Mouse (Mus musculus) layer of hippocampus, adult 2 months (tissue): ENCODE data around the gene Hspa1a. TPM values are rescaled to one million over a fixed set of nuclear protein-coding genes. Genes with fewer than 3 reads are reported as not detected.
A peak's percentile ranks its signal among the peaks of the same experiment; 100 is the strongest.

Experiments
- DNase-seq, 2 experiments: peaks; one replicate each; pipeline ENCODE4 v3.0.0; 2022; ENCODE audit warnings: low spot score in 2 of 2
- H3K27ac ChIP-seq: fragments of 200-600 bp; 2 replicates; pipeline ENCODE4 v1.8.1; 2022
- H3K4me3 ChIP-seq: fragments of 200-600 bp; 2 replicates; pipeline ENCODE4 v1.8.1; 2022; ENCODE audit warnings: mild to moderate bottlenecking
- CTCF ChIP-seq: fragments of 200-600 bp; conservative IDR thresholded peaks from 2 replicates; pipeline ENCODE4 v1.8.1; 2022; ENCODE audit warnings: antibody characterized with exemption, mild to moderate bottlenecking, moderate library complexity
- total RNA-seq, 2 experiments: library from RNA; stranded (reverse); gene quantifications; 2 replicates each; pipeline ENCODE4 v1.2.3; 2021

Hspa1a gene
- total RNA-seq, 2 experiments from 2014 or later, result 16.9 to 18.1 TPM

DNA sequence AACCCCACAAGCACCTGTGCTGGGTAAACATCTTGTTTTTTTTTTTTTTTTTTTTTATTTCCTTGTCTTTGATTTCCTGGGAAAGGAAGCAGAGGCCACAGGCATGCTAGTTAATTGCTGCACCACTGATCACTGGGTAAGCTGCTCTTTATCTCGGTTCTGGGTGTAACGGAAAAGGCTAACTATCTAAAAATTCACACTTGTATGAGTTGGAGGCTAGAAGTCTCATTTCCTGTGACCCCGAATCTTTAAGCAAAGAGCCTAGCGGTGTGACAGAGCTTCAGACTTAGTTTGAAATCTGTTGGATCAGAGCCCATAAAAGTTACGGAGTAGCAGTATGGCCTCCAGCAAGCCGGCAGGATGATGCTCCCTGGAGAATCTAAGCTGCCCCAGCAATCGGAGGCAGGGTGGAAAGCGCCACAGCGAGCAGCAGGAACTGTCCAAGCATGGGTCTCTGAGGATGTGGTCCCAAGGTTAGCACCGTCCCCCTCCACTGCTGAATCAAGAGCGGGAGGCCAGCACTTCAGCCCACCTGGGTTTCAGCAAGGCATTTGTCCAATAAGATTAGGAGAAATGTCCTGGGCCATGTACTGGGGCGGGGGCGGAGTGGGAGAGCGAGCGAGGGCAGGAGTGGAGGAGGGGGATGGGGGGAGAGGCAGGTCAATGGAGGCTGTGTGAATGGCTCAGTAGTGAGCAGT lies 30.5 kb downstream of the Hspa1a start:
- Histone ChIP-seq H3K4me3 (peak overlapping the region; percentile 35), H3K27ac (no peak overlapping the region)
- no peak for TF ChIP-seq CTCF
- no peak for DNase-seq

DNA sequence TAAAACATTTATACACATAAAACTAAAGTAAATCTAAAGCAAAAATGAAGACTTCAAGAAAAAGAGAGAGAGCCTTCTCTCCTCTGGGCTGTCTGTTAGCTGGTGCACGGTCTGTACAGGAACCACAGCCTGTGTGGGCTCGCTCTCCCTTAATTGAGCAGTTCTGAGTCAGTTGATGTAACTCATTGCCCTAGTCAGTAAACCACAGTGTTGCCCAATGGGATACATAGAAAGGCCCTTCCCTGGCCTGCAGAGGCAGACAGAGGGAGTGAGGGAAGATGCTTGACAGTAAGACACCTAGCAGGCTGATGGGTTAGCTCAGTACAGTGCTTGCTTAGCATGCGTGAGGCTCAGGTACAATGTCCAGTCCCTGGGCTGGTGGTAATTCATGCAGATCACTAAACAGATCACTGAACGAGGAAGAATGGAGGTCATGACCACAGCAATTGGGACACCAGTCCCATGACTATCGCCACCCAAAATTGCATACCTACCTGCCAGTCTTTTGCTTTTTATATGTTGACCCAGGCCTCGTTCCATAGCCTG lies 33.9 kb downstream of the Hspa1a start:
- Histone ChIP-seq H3K27ac (no peak overlapping the region), H3K4me3 (no peak overlapping the region)
- TF ChIP-seq CTCF, result no peak
- no peak for DNase-seq

DNA sequence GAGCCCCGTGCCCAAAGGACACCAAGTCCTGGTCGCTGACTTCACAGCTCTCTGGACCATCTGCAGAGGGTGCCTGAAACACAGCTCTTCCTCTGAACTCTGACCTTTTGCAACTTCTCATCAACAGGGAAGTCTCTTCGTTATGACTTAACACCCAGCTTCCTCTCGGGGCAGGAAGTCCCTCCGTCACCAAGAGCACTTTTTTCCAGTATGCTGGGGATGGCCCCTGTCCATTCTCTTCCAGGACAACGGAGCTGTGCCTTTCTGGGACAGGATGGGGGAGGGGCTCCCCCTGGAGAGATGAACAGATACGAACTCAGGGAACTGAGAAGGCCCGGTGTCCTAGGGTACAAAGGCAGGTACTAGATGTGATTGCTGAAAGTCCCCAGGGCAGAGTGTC lies 37.1 kb downstream of the Hspa1a start:
- no peak overlapping the region for H3K27ac ChIP-seq
- no peak for TF ChIP-seq CTCF
- DNase-seq, result no peak
- H3K4me3 ChIP-seq, result no peak overlapping the region

DNA sequence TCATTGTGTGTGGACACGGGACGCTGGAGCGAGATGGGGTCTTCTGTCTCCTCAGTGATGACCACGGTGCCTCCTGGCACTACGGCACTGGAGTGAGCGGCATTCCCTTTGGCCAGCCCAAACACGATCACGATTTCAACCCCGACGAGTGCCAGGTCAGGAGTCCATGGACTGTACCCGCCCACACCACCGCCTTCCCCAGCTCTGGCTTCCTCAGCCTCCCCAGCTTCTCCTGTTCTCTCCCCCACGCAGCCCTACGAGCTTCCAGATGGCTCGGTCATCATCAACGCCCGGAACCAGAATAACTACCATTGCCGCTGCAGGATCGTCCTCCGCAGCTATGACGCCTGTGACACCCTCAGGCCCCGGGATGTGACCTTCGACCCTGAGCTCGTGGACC lies 37.9 kb downstream of the Hspa1a start:
- no peak overlapping the region for H3K4me3 ChIP-seq
- H3K27ac ChIP-seq, result peak overlapping the region; percentile 47; the same call in 1 of the 2 replicates
- TF ChIP-seq CTCF, result no peak
- peak in 1 of 2 experiments; percentile 24 for DNase-seq

DNA sequence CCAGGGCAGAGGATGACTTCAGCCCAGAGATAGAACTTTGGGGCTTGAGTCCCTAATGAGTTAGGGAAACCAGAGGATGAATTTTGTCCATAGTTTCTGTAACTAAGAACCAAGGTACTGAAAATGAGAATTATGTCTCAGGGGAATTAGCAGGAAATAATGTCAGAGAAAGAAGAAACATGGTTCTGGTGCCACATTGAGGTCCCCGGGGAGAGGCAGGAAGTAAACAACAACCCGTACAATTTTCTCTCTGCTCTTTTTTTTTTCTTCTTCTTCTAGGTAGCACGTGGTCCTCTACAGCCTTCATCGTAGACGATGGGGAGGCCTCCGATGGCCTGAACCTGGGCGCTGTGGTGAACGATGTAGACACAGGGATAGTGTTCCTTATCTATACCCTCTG lies 39.7 kb downstream of the Hspa1a start:
- no peak for DNase-seq
- H3K4me3 ChIP-seq, result peak overlapping the region; percentile 96
- TF ChIP-seq CTCF, result no peak
- H3K27ac ChIP-seq, result peak overlapping the region; percentile 89; the same call in 1 of the 2 replicates

DNA sequence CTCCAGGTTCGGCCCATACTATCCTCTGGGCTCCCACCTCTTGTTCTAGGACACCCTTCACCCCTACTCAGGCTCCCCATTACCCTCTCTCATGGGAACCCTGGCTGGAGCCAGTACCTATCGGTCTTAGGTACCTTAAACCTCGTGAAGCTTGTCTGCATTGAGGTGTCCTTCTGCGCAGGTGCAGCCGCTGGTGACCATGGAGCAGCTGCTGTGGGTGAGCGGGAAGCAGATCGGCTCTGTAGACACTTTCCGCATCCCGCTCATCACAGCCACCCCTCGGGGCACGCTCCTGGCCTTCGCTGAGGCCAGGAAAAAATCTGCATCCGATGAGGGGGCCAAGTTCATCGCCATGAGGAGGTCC lies 40.2 kb downstream of the Hspa1a start:
- TF ChIP-seq CTCF, result no peak
- Histone ChIP-seq H3K4me3 (peak overlapping the region; percentile 96), H3K27ac (peak overlapping the region; percentile 89)
- DNase-seq, result peak in 1 of 2 experiments; percentile 24

DNA sequence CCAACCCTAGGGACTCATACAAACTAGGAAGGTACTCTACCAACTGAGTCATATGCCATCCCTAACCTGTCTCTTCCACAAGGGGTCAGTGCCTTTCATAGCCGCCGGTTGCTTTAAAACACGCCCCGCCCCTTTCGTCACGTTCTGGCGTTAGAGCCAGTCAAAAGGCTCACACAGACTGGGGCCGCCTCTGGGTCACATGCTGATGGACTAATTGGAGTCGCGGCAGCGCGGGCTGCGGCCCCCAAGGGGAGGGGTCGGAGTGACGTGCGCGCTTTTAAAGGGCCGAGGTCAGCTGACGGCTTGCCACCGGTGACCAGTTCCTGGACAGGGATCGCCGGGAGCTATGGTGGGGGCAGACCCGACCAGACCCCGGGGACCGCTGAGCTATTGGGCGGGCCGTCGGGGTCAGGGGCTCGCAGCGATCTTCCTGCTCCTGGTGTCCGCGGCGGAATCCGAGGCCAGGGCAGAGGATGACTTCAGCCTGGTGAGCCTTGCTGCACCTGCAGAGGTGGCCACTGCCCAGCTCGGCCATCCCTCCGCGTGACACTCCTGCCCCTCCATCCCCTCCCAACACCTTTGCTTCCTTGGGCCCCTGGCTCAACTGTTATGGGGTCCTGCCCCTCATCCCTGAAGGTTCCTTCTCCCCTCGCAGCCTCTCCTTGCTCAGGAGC lies 40.8 kb downstream of the Hspa1a start, which contains the start of gene Neu1:
Neu1 (plus strand) TSS at position 193 of the 674 bp plus-strand sequence.
- H3K4me3 ChIP-seq, result peak within 1 kb of the TSS; percentile 96
- peak; percentile 88 for TF ChIP-seq CTCF
- peak within 1 kb of the TSS; percentile 89 for H3K27ac ChIP-seq
- peak; percentile 98 to 99 for DNase-seq

DNA sequence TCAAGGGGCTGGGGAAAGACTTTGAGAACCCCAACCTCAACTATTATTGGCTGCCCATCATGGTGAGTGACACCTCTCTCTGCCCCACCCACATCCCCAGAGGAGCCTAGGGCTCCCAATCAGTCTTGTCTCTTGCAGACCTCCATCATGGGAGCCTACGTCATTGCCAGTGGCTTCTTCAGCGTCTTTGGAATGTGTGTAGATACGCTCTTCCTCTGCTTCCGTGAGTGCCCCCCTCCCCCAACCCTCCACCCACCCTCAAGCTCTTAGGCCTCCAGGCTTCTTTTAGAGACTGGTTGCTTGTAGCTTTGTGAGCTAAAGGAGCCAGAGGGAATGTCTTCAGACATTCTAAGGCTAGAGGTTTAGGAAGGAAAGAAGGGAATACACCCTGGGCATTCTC lies 43.1 kb downstream of the Hspa1a start:
- H3K27ac ChIP-seq, result no peak overlapping the region
- no peak overlapping the region for H3K4me3 ChIP-seq
- DNase-seq, result no peak
- TF ChIP-seq CTCF, result no peak

DNA sequence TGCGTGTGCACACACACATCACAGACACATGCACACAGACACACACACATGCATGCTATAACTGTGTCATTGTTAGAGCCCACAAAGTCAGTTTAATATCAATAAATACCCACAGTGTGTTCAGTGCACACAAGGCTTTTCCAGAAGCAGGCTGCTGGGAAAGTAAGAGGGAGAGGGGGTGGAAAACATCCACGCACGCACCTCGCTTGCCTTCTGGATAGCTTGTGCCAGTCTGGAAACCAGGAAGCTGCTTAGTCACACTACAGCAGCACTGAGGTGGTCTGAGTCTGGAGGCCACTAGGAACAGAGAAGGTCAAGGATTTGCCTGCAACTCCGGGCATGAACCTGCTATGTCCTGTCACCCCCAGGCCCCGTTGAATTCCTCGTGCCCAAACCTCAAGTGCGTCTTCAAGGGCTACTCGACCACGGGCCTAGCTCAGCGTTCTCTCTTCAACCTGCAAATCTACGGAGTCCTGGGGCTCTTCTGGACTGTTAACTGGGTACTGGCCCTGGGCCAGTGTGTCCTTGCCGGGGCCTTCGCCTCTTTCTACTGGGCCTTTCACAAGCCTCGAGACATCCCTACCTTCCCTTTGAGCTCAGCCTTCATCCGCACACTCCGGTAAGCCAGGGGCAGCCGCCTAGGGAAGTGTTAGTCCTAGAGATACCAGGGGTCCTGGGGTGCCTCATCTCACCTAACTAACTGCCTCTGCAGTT lies 44.5 kb downstream of the Hspa1a start:
- no peak overlapping the region for H3K4me3 ChIP-seq
- DNase-seq, result no peak
- no peak for TF ChIP-seq CTCF
- H3K27ac ChIP-seq, result peak overlapping the region; percentile 51; the same call in 1 of the 2 replicates

DNA sequence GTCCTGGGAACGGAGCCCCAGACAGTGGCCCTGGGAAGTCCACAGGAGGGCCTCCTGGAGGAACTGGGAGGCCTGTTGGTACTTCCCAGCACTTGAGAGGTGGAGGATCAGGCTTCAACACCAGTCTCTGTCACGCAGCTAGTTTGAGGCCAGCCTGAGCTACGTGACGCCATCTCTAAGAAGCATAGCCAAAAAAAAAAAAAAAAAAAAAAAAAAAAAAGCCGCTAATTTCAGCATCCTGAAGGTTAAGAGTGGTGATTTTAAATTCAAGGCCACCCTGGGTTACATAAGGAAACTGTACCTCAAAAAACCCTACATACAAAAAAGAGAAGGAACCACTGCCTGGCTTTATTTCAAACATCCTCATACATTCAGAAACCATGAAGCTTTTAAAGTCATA lies 47.7 kb downstream of the Hspa1a start:
- no peak overlapping the region for H3K4me3 ChIP-seq
- no peak for DNase-seq
- no peak overlapping the region for H3K27ac ChIP-seq
- no peak for TF ChIP-seq CTCF

DNA sequence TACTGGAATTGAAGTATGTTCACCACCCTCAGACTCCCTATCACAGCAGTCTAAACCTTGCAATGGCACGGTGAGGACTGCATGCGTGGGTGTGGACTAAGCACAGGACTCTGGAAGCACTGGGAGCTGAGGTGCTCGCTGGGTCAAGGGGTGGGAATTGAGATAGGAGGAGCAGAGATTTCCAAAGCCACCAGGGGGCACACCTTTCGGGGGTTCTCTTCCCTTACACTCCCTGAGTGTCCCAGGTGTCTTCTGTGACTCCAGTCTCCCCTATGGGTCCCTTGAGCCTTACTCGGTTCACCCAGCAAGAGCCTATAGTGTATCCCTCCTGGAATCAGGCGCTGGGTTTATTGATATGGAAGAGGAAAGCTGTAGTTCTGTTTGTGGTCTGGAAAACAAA lies 49.0 kb downstream of the Hspa1a start:
- no peak overlapping the region for H3K27ac ChIP-seq

More for the DNA sequence above, 49.0 kb downstream of the Hspa1a start:
- no peak overlapping the region for H3K4me3 ChIP-seq
- no peak for DNase-seq
- peak; percentile 58 for TF ChIP-seq CTCF

Other genes with a start within 250 kb of the Hspa1a start
- gene C4b, start 228.3 kb downstream of the Hspa1a start, total RNA-seq, result 10 to 100 TPM; 27.2 to 28.7 TPM
- under 1 TPM in 1 of 2 experiments, not detected in 1; 0.42 TPM for gene Cyp21a1, start 167.6 kb downstream of the Hspa1a start, total RNA-seq
- 10 to 100 TPM; 55.5 to 61.3 TPM for gene Stk19, start 135.2 kb downstream of the Hspa1a start, total RNA-seq
- gene Dxo, start 135.1 kb downstream of the Hspa1a start, total RNA-seq, result 10 to 100 TPM; 39.7 to 42.3 TPM
- 10 to 100 TPM; 75.1 to 78.3 TPM for gene Skiv2l, start 121.9 kb downstream of the Hspa1a start, total RNA-seq
- gene Nelfe, start 121.8 kb downstream of the Hspa1a start, total RNA-seq, result 10 to 100 TPM; 34.9 to 38.1 TPM
- not detected for gene Cfb, start 109.6 kb downstream of the Hspa1a start, total RNA-seq
- 1 to 10 TPM; 7.5 to 9.0 TPM for gene Zbtb12, start 92.7 kb downstream of the Hspa1a start, total RNA-seq
- gene Gm20547, start 90.1 kb downstream of the Hspa1a start, total RNA-seq, result not detected
- gene C2, start 73.9 kb downstream of the Hspa1a start, total RNA-seq, result 1 to 10 TPM; 1.1 to 1.8 TPM
- gene Ehmt2, start 73.7 kb downstream of the Hspa1a start, total RNA-seq, result 100 to 1,000 TPM; 181 to 190 TPM
- gene Slc44a4, start 57.7 kb downstream of the Hspa1a start, total RNA-seq, result under 1 TPM in 1 of 2 experiments, not detected in 1; 0.29 TPM
- gene Neu1, start 40.9 kb downstream of the Hspa1a start, total RNA-seq, result 10 to 100 TPM; 39.4 to 43.1 TPM
- gene Hspa1b, start 12.9 kb downstream of the Hspa1a start, total RNA-seq, result 10 to 100 TPM; 21.4 to 24.7 TPM
- not detected for gene Gm20481, start 2.2 kb downstream of the Hspa1a start, total RNA-seq
- under 1 TPM; 0.44 to 0.49 TPM for gene Hspa1l, start 547 bp upstream of the Hspa1a start, total RNA-seq
- 10 to 100 TPM; 15.9 to 21.8 TPM for gene Lsm2, start 9.7 kb upstream of the Hspa1a start, total RNA-seq
- 10 to 100 TPM; 48.2 to 55.1 TPM for gene Vars, start 28.8 kb upstream of the Hspa1a start, total RNA-seq
- under 1 TPM; 0.20 to 0.26 TPM for gene Vwa7, start 44.4 kb upstream of the Hspa1a start, total RNA-seq
- gene Sapcd1, start 55.9 kb upstream of the Hspa1a start, total RNA-seq, result under 1 TPM in 1 of 2 experiments, not detected in 1; 0.67 TPM
- 1 to 10 TPM in 1 of 2 experiments, under 1 TPM in 1; 0.26 to 1.1 TPM for gene Msh5, start 74.6 kb upstream of the Hspa1a start, total RNA-seq
- 1 to 10 TPM; 9.2 to 9.6 TPM for gene Clic1, start 77.8 kb upstream of the Hspa1a start, total RNA-seq
- 10 to 100 TPM; 13.7 to 15.8 TPM for gene Ddah2, start 86.9 kb upstream of the Hspa1a start, total RNA-seq
- not detected for gene Ly6g6c, start 93.2 kb upstream of the Hspa1a start, total RNA-seq
- gene Mpig6b, start 94.0 kb upstream of the Hspa1a start, total RNA-seq, result not detected
- 1 to 10 TPM; 2.5 to 3.5 TPM for gene Ly6g6e, start 104.7 kb upstream of the Hspa1a start, total RNA-seq
- 1 to 10 TPM; 1.1 TPM for gene Ly6g6d, start 105.9 kb upstream of the Hspa1a start, total RNA-seq
- under 1 TPM in 1 of 2 experiments, not detected in 1; 0.52 TPM for gene Ly6g6f, start 113.5 kb upstream of the Hspa1a start, total RNA-seq
- 100 to 1,000 TPM; 110 to 113 TPM for gene Abhd16a, start 117.1 kb upstream of the Hspa1a start, total RNA-seq
- gene Ly6g5c, start 136.1 kb upstream of the Hspa1a start, total RNA-seq, result not detected
- gene Ly6g5b, start 143.3 kb upstream of the Hspa1a start, total RNA-seq, result under 1 TPM in 1 of 2 experiments, not detected in 1; 0.54 TPM
- 10 to 100 TPM; 15.0 to 15.9 TPM for gene Gpank1, start 149.3 kb upstream of the Hspa1a start, total RNA-seq
- gene Csnk2b, start 149.9 kb upstream of the Hspa1a start, total RNA-seq, result 100 to 1,000 TPM; 170 to 178 TPM
- gene D17H6S53E, start 154.2 kb upstream of the Hspa1a start, total RNA-seq, result 10 to 100 TPM; 25.2 to 29.3 TPM
- gene Apom, start 159.9 kb upstream of the Hspa1a start, total RNA-seq, result under 1 TPM; 0.37 to 0.49 TPM
- 100 to 1,000 TPM; 320 to 334 TPM for gene Bag6, start 163.0 kb upstream of the Hspa1a start, total RNA-seq
- 100 to 1,000 TPM; 339 to 370 TPM for gene Prrc2a, start 192.7 kb upstream of the Hspa1a start, total RNA-seq
- gene Aif1, start 203.9 kb upstream of the Hspa1a start, total RNA-seq, result 10 to 100 TPM; 11.1 to 11.8 TPM
- gene Lst1, start 216.3 kb upstream of the Hspa1a start, total RNA-seq, result 1 to 10 TPM; 6.2 to 8.6 TPM
- under 1 TPM; 0.76 to 0.77 TPM for gene Ltb, start 222.3 kb upstream of the Hspa1a start, total RNA-seq
- not detected for gene Tnf, start 229.9 kb upstream of the Hspa1a start, total RNA-seq
- gene Lta, start 233.2 kb upstream of the Hspa1a start, total RNA-seq, result under 1 TPM; 0.54 to 0.59 TPM
- gene Gm16181, start 248.7 kb upstream of the Hspa1a start, total RNA-seq, result not detected